Mouse (Mus musculus) cortical plate, adult 2 months (tissue): ENCODE measurements around the gene Dnase2b.

Experiments
- CTCF ChIP-seq: fragments of 200-500 bp; IDR thresholded peaks from 2 replicates; pipeline ENCODE4 v1.5.1; 2011; ENCODE audit warnings: mild to moderate bottlenecking, control low read depth, low read length; ENCODE audit not compliant: insufficient read depth; ENCODE audit errors: extremely low read depth
- POLR2A ChIP-seq: fragments of 200-500 bp; IDR thresholded peaks from 2 replicates; pipeline ENCODE4 v1.6.1; 2011; ENCODE audit warnings: mild to moderate bottlenecking, low read length, control low read depth; ENCODE audit not compliant: insufficient read depth; ENCODE audit errors: extremely low read depth

DNA sequence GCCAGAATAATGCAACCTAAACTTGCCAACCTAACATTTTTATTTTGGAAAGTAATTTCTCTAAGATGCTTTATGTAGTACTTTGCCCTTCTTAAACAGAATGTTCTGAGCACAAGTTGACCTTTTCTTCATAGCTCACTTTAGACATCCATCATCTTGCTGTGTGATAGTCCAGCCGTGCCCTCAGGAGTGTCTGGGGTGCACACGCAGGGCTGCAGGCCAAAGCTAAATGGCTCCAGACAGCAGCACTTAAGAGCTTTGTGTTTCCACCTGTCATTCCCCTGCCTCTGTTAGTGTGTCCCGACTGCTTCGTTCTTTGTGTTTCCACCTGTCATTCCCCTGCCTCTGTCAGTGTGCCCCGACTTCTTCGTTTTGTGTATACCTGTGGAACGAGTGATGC, 48.0 kb downstream of the Dnase2b start:
- TF ChIP-seq CTCF (no peak), POLR2A (no peak)
